Mouse (Mus musculus): ENCODE data around the gene Vav3. TPM values are rescaled to one million over a fixed set of nuclear protein-coding genes. Genes with fewer than 3 reads are reported as not detected.

Vav3 gene
- polyA plus RNA-seq, 1 experiment from 2014 or later, result 3.3 TPM

GRCm38 (mm10) chr3:109714476-109714875, 374.0 kb downstream of the Vav3 start:
- Histone ChIP-seq H3K36me3 (ENCODE audit: control insufficient read depth, insufficient read depth, low read length) (no peaks in the 10 kb centered on the region), H3K9me3 (ENCODE audit: control insufficient read depth, low read length) (no peaks in the 10 kb centered on the region), H3K9ac (ENCODE audit: low read length) (no peak overlapping the region), H3K27ac (replicated peaks; ENCODE audit: low read depth, low read length) (no peak overlapping the region), H3K4me3 (ENCODE audit: low read depth, low read length) (no peak overlapping the region), H3K27me3 (ENCODE audit: control insufficient read depth, insufficient read depth, low read length) (no peaks in the 10 kb centered on the region), H3K4me2 (ENCODE audit: low read depth, severe bottlenecking) (no peak overlapping the region), H3K4me1 (ENCODE audit: control insufficient read depth, insufficient read depth, low read length) (no peaks in the 10 kb centered on the region)
- no peak for ATAC-seq (ENCODE audit: insufficient number of reproducible peaks, low FRiP score, low TSS enrichment, low read depth)
- no peak for DNase-seq (ENCODE audit: low spot score)

DNA sequence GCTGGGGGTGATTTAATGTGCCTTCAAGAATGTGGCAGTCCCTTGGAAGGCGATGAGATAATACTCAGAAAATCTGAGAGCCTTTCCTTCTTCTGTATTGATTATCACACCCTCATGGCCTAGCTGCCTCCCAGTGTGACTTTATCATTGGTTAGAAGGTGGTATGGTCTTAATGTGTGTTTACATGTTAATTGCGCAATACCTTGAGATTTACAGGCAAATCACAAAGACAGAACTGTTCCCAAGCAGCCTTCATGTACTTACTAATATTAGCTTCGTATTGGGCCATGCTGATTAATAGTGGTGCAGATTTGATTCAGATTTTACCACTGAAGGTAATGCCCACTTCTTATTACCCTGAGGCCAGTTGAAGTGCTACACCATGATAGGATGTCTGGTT, 381.3 kb downstream of the Vav3 start:
- Histone ChIP-seq H3K4me1 (ENCODE audit: control insufficient read depth, insufficient read depth, low read length) (no peaks in the 10 kb centered on the region), H3K36me3 (ENCODE audit: control insufficient read depth, insufficient read depth, low read length) (no peaks in the 10 kb centered on the region), H3K4me3 (ENCODE audit: low read depth, low read length) (no peak overlapping the region), H3K9ac (ENCODE audit: low read length) (no peak overlapping the region), H3K27me3 (ENCODE audit: control insufficient read depth, insufficient read depth, low read length) (no peaks in the 10 kb centered on the region), H3K9me3 (ENCODE audit: control insufficient read depth, low read length) (no peaks in the 10 kb centered on the region), H3K27ac (replicated peaks; ENCODE audit: low read depth, low read length) (no peak overlapping the region), H3K4me2 (ENCODE audit: low read depth, severe bottlenecking) (no peak overlapping the region)
- DNase-seq (ENCODE audit: low spot score) (peak; percentile 3), ATAC-seq (ENCODE audit: insufficient number of reproducible peaks, low FRiP score, low TSS enrichment, low read depth) (no peak)
- 89% methylated on average over 3 of the region's 3 CpGs for WGBS

DNA sequence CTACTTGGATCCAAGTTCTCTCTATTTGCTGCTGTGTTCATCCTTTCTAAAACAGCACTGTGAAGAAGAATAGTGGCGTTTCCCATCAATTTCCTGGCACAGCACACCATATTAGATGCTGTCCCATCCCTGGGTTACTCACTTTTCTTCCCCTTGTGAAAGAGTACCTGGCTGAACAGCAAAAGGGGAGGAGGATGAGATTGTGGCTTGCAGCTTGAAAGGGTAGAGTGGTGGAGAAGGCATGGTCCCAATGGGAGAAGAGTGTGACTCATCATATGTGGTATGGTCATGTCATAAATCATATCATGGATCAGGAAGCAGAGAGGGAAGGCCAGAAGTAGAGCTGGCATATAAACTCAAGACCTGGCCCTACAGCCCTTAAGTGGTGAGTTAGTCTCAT, 386.3 kb downstream of the Vav3 start:
- 91% methylated on average over 1 of the region's 1 CpGs for WGBS
- ATAC-seq (ENCODE audit: insufficient number of reproducible peaks, low FRiP score, low TSS enrichment, low read depth), result no peak
- H3K9ac ChIP-seq (ENCODE audit: low read length), result no peak overlapping the region

GRCm38 (mm10) chr3:109731592-109732230, 391.3 kb downstream of the Vav3 start:
- no peaks in the 10 kb centered on the region for H3K9me3 ChIP-seq (ENCODE audit: control insufficient read depth, low read length)
- H3K4me3 ChIP-seq (ENCODE audit: low read depth, low read length), result no peak overlapping the region
- ATAC-seq (ENCODE audit: insufficient number of reproducible peaks, low FRiP score, low TSS enrichment, low read depth) (no peak), DNase-seq (ENCODE audit: low spot score) (no peak)
- H3K4me2 ChIP-seq (ENCODE audit: low read depth, severe bottlenecking), result no peak overlapping the region
- no peaks in the 10 kb centered on the region for H3K27me3 ChIP-seq (ENCODE audit: control insufficient read depth, insufficient read depth, low read length)
- H3K9ac ChIP-seq (ENCODE audit: low read length), result no peak overlapping the region
- WGBS, result 73% methylated on average over 5 of the region's 5 CpGs
- H3K4me1 ChIP-seq (ENCODE audit: control insufficient read depth, insufficient read depth, low read length), result no peaks in the 10 kb centered on the region
- no peaks in the 10 kb centered on the region for H3K36me3 ChIP-seq (ENCODE audit: control insufficient read depth, insufficient read depth, low read length)
- H3K27ac ChIP-seq (replicated peaks; ENCODE audit: low read depth, low read length), result no peak overlapping the region

More for the DNA sequence above, 386.3 kb downstream of the Vav3 start:
- H3K27ac ChIP-seq (replicated peaks; ENCODE audit: low read depth, low read length), result no peak overlapping the region
- no peak overlapping the region for H3K4me3 ChIP-seq (ENCODE audit: low read depth, low read length)
- H3K9me3 ChIP-seq (ENCODE audit: control insufficient read depth, low read length), result no peaks in the 10 kb centered on the region
- no peak overlapping the region for H3K4me2 ChIP-seq (ENCODE audit: low read depth, severe bottlenecking)
- no peaks in the 10 kb centered on the region for H3K36me3 ChIP-seq (ENCODE audit: control insufficient read depth, insufficient read depth, low read length)
- no peaks in the 10 kb centered on the region for H3K27me3 ChIP-seq (ENCODE audit: control insufficient read depth, insufficient read depth, low read length)
- H3K4me1 ChIP-seq (ENCODE audit: control insufficient read depth, insufficient read depth, low read length), result no peaks in the 10 kb centered on the region
- no peak for DNase-seq (ENCODE audit: low spot score)

DNA sequence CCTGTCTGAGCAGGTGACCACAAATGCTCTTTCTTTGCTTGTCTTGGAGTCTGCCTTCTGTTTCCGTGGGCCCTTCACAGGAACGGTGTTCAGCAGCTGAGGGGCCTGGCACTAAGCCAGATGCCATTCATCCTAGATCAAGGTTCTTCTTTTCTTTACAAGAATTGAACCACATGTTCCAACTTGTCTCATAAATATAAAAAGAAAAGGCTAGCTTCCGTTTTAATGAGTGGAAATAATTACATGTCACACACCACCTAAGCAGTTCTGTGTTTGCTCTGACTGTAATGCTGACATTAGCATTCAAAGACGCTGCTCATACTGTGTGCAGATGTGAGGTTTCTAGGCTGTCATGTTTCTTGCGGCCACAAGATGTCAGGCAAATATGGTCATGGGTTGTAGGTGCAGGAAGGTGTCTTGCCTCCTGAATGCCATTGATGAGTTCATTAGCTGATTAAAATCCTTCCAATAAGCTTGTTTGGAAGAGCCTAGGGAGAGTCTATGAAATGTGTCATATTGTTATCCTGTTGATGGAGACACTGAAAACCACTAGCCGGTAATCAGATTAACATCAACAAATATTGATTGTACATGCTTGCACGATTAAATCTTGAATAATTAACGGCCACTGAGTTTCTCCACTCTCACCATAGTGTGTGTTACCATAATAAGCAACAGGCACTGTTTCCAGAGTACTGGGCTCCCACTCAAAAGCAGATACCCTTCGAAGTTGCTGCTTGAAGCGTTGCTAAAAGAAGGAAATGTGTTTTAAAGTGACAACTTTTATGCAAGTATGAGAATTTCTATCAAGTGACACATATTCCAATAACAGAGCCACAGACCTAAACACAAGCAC, 392.1 kb downstream of the Vav3 start:
- no peak overlapping the region for H3K4me2 ChIP-seq (ENCODE audit: low read depth, severe bottlenecking)
- no peaks in the 10 kb centered on the region for H3K4me1 ChIP-seq (ENCODE audit: control insufficient read depth, insufficient read depth, low read length)
- ATAC-seq (ENCODE audit: insufficient number of reproducible peaks, low FRiP score, low TSS enrichment, low read depth) (peak; percentile 78), DNase-seq (ENCODE audit: low spot score) (peak; percentile 51)
- H3K36me3 ChIP-seq (ENCODE audit: control insufficient read depth, insufficient read depth, low read length), result no peaks in the 10 kb centered on the region
- H3K9me3 ChIP-seq (ENCODE audit: control insufficient read depth, low read length), result no peaks in the 10 kb centered on the region
- no peaks in the 10 kb centered on the region for H3K27me3 ChIP-seq (ENCODE audit: control insufficient read depth, insufficient read depth, low read length)
- H3K27ac ChIP-seq (replicated peaks; ENCODE audit: low read depth, low read length), result no peak overlapping the region
- H3K9ac ChIP-seq (ENCODE audit: low read length), result no peak overlapping the region
- no peak overlapping the region for H3K4me3 ChIP-seq (ENCODE audit: low read depth, low read length)
- 46% methylated on average over 10 of the region's 10 CpGs for WGBS

Other genes with a start within 250 kb of the Vav3 start
- gene Slc25a24, start 217.5 kb upstream of the Vav3 start, polyA plus RNA-seq (2014; fragmentation: Nextera tagmentation; extraction: Ambion mirVana), result 36.3 and 38.3 TPM in 2 replicates

All from limb, embryonic 11.5 days (tissue).